Mouse (Mus musculus) megakaryocyte, embryonic 14.5 days (primary cell): ENCODE results near the gene Trpt1.

ENCODE experiments used
- FLI1 ChIP-seq: IDR thresholded peaks from 2 replicates; pipeline ENCODE4 v1.6.1; 2012; ENCODE audit warnings: low read length, inconsistent platforms, mixed read lengths
- GATA1 ChIP-seq: IDR thresholded peaks from 3 replicates; pipeline ENCODE4 v1.6.1; 2012; ENCODE audit warnings: mixed read lengths, low read length, inconsistent platforms, borderline replicate concordance

- TF ChIP-seq GATA1 (no peak), FLI1 (no peak)
These were observed 26.7 kb upstream of the Trpt1 start for GRCm38 (mm10) chr19:6969291-6969664.
